Mouse (Mus musculus): ENCODE results near the gene Lsm14b. TPM values are rescaled to one million over a fixed set of nuclear protein-coding genes. Genes with fewer than 3 reads are reported as not detected.

The Lsm14b gene
- polyA plus RNA-seq, 1 experiment from 2014 or later, result 14.2 TPM

DNA sequence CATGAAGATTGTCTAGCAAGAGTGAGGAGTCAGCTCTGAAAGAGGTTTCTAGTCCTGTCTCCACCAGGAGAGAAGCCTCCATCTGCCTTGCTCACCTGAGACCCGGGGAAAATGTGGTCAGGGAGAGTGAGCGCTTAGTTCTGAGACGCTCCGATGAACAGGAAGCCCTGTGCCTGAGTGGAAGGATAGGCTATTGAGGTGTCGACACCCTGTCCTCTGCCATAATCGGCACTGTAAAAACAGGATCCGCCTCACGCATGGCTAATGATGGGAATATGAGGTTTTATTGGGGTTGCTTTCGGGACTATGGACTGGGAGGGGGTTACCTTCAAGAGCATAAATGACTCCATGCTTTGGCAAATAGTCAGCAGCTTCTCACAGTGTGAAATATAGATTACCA, 6.2 kb upstream of the Lsm14b start:
- Histone ChIP-seq H3K27ac (no peak overlapping the region), H3K9ac (replicated peaks) (no peak overlapping the region), H3K4me3 (replicated peaks) (no peak overlapping the region), H3K27me3 (peaks cover 42% of the 10 kb centered on the region), H3K4me2 (no peak overlapping the region), H3K9me3 (no peaks in the 10 kb centered on the region), H3K36me3 (no peaks in the 10 kb centered on the region), H3K4me1 (replicated peaks) (peaks cover 46% of the 10 kb centered on the region)
- WGBS, result 75% methylated on average over 9 of the region's 9 CpGs
- no peak for ATAC-seq (ENCODE audit: insufficient number of reproducible peaks, insufficient read depth, low FRiP score, low TSS enrichment, low read depth)

DNA sequence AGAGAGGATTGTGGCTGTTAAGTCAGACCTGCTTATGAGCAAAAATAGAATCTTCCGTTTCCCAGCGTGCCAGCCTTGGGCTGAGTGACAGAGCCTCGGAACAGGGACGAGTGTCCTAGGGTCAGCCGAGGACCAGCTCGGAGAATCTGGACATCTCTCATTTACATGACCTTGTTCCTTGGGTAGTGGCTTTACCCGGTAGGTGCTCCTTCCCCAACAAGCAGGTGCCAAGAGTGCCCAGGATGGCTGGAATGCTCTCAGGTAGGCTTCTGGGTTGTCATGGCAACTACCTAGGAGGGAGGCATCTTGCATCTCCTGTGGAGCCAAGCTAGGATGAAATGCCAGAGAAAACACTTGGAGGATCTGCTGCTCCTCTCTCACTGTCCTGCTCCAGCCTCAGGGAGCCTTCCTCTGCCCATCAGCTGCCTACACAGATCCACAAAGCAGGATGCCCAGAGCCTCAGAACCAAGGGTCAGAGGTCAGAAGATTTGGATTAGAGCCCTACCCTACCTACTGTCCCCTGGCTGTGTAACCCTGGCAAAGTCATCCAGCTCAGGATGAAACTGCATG, 4.6 kb upstream of the Lsm14b start:
- Histone ChIP-seq H3K27ac (no peak overlapping the region), H3K4me3 (replicated peaks) (no peak overlapping the region), H3K4me2 (no peak overlapping the region), H3K4me1 (replicated peaks) (peaks cover 43% of the 10 kb centered on the region), H3K9ac (replicated peaks) (no peak overlapping the region), H3K36me3 (no peaks in the 10 kb centered on the region), H3K27me3 (peaks cover 43% of the 10 kb centered on the region), H3K9me3 (no peaks in the 10 kb centered on the region)
- ATAC-seq (ENCODE audit: insufficient number of reproducible peaks, insufficient read depth, low FRiP score, low TSS enrichment, low read depth), result no peak
- 77% methylated on average over 7 of the region's 7 CpGs for WGBS

DNA sequence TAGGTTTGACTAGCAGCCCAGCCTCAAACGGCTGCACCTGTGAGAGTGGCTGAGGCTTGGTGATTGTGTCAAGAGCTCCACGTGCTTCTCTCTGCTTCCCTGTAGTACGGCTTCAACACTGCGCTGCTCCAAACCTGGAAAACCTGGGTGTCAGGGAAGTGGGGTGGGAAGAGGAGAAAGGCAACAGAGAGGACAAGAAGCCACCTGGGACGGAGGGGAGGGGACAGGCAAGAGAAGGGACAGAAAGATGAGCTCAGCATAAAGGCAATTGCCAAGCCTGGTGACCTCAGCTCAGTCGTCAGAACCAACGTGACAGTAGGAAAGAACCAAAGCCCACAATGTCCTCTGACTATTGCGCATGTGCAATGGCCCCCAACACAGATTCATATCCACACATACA, 3.9 kb upstream of the Lsm14b start:
- Histone ChIP-seq H3K4me2 (no peak overlapping the region), H3K4me3 (replicated peaks) (no peak overlapping the region), H3K27me3 (peaks cover 43% of the 10 kb centered on the region), H3K4me1 (replicated peaks) (peaks cover 43% of the 10 kb centered on the region), H3K27ac (no peak overlapping the region), H3K9me3 (no peaks in the 10 kb centered on the region), H3K36me3 (no peaks in the 10 kb centered on the region), H3K9ac (replicated peaks) (0 out of 2 replicates have a peak overlapping the region, but pooled peaks have one; percentile 27)
- 79% methylated on average over 8 of the region's 8 CpGs for WGBS
- no peak for ATAC-seq (ENCODE audit: insufficient number of reproducible peaks, insufficient read depth, low FRiP score, low TSS enrichment, low read depth)

DNA sequence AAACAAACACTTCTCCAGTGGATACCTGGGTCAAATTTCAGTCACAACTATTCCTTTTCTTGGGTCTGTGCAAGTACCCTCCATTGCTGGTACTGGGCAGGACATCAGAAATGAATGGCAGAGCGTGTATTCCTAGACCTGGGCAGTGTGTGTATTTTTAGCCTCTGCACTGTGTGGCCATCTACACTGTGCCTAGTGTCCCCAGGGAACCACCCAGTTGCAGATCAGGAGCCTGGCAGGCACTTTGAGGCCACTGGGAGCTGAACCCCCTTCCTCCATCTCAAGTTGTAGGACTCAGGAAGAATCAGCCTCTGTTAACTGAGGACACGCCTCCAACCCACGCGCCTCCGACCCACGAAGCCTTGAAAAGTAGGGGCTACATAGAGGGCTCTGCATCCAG, 2.0 kb upstream of the Lsm14b start:
- no peak overlapping the region for H3K27ac ChIP-seq
- H3K9me3 ChIP-seq, result no peaks in the 10 kb centered on the region
- H3K4me3 ChIP-seq (replicated peaks), result no peak overlapping the region
- no peak for ATAC-seq (ENCODE audit: insufficient number of reproducible peaks, insufficient read depth, low FRiP score, low TSS enrichment, low read depth)
- H3K4me2 ChIP-seq, result no peak overlapping the region
- 48% methylated on average over 6 of the region's 6 CpGs for WGBS
- H3K36me3 ChIP-seq, result peaks cover 8% of the 10 kb centered on the region
- no peak overlapping the region for H3K9ac ChIP-seq (replicated peaks)
- peaks cover 43% of the 10 kb centered on the region for H3K27me3 ChIP-seq
- peaks cover 49% of the 10 kb centered on the region for H3K4me1 ChIP-seq (replicated peaks)

DNA sequence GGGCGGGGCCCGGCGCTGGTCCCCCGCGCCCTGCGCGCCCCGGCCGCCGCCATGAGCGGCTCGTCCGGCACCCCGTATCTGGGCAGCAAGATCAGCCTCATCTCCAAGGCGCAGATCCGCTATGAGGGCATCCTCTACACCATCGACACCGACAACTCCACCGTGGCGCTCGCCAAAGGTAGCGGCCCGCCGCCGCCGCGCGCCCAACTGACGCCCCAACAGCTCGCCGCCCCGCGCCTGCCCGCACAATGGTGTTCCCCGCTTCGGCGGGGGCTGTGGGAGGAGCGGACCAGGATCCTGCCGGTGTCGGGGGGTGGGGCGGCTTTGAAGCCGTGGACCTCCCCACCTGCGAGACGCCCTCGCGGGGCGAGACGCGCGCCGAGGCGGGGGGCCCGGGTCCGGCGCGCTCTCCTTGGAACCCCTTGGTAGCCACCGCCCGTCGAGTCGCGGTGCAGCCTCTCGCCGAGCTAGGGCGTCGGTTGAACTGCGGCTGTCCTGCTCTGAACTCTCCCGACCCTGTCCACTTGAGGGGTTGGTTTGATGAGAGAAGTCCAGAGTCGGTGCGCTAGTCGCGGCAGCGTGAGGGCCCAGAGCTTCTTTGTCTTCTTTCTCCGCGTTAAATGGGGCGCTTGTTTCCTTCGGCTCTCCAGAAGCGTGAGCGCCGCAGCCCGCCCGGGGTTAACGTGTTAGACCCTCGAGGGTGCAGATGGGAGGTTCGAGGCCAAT, 511 bp downstream of the Lsm14b start:
- Histone ChIP-seq H3K9ac (replicated peaks) (peak overlapping the region; percentile 95), H3K4me1 (replicated peaks) (peaks cover 46% of the 10 kb centered on the region), H3K4me3 (replicated peaks) (peak overlapping the region; percentile 98), H3K36me3 (peaks cover 33% of the 10 kb centered on the region), H3K4me2 (peak overlapping the region; percentile 91), H3K9me3 (no peaks in the 10 kb centered on the region), H3K27ac (peak overlapping the region; percentile 94), H3K27me3 (peaks cover 34% of the 10 kb centered on the region)
- ATAC-seq (ENCODE audit: insufficient number of reproducible peaks, insufficient read depth, low FRiP score, low TSS enrichment, low read depth), result peak; percentile 22
- WGBS, result under 1% methylated on average over 79 of the region's 84 CpGs

DNA sequence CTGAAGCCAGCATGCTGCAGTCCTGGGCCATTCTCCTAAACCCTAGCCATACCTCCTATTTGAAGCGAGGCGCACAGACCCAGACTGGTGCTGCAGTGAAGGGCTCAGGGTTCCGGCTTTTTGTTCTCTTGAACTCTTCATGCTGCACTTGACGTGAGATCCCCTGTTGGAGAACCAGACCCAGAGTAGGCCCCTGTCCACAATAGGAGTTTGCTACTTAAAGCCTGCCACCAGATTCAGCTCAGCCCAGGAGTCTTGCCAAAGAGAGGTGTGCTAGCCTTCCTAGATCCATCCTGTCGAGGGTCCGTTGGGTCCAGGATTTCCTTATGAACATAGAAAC, 1.0 kb downstream of the Lsm14b start:
- WGBS, result 10% methylated on average over 6 of the region's 6 CpGs
- H3K4me1 ChIP-seq (replicated peaks), result peaks cover 46% of the 10 kb centered on the region

DNA sequence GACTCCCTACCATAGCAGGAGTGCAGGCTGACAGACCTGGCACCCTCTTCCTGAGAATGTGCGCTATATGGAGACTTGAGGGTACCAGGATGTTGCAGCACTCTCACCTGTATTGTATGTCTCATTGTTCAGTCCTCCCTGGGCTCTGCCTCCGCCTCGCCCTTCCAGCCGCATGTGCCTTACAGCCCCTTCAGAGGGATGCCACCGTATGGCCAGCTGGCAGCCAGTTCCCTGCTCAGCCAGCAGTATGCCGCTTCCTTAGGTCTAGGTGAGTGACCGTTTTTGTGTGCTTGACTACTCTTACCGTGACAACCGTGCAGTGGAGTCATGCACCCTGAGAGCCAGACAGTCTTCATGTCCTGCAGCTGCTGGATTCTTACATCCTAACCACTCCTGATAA, 3.0 kb downstream of the Lsm14b start:
- Histone ChIP-seq H3K36me3 (peaks cover 58% of the 10 kb centered on the region), H3K4me3 (replicated peaks) (peak overlapping the region; percentile 98), H3K9me3 (no peaks in the 10 kb centered on the region), H3K4me1 (replicated peaks) (peaks cover 42% of the 10 kb centered on the region), H3K27me3 (peaks cover 10% of the 10 kb centered on the region), H3K9ac (replicated peaks) (peak overlapping the region; percentile 95; the same call in 1 of the 2 replicates), H3K4me2 (peak overlapping the region; percentile 91), H3K27ac (no peak overlapping the region)
- WGBS, result 80% methylated on average over 9 of the region's 9 CpGs
- ATAC-seq (ENCODE audit: insufficient number of reproducible peaks, insufficient read depth, low FRiP score, low TSS enrichment, low read depth), result no peak

More for the DNA sequence above, 1.0 kb downstream of the Lsm14b start:
- Histone ChIP-seq H3K27ac (peak overlapping the region; percentile 94), H3K27me3 (peaks cover 28% of the 10 kb centered on the region), H3K9ac (replicated peaks) (peak overlapping the region; percentile 95), H3K4me3 (replicated peaks) (peak overlapping the region; percentile 98), H3K36me3 (peaks cover 39% of the 10 kb centered on the region), H3K9me3 (no peaks in the 10 kb centered on the region), H3K4me2 (peak overlapping the region; percentile 91)
- no peak for ATAC-seq (ENCODE audit: insufficient number of reproducible peaks, insufficient read depth, low FRiP score, low TSS enrichment, low read depth)

DNA sequence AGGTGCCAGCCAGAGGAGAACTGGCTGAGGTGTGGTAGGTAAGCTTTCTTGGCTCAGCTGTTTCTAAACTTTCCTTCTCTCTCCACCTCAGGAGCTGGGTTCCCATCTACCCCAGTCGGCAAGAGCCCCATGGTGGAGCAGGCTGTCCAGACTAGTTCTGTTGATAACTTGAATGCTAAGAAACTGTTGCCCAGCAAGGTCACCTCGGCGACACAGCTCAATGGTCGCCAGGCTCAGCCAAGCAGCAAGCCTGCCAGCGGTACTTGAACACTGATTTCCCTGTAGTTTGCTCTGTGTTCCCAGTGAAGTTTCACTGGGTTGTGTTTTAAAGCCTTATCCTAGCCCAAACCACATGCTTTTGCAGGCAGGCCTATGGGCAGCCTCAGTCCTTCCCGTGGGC, 6.5 kb downstream of the Lsm14b start:
- no peak for ATAC-seq (ENCODE audit: insufficient number of reproducible peaks, insufficient read depth, low FRiP score, low TSS enrichment, low read depth)
- Histone ChIP-seq H3K36me3 (peaks cover 93% of the 10 kb centered on the region), H3K4me3 (replicated peaks) (no peak overlapping the region), H3K27me3 (no peaks in the 10 kb centered on the region), H3K9ac (replicated peaks) (no peak overlapping the region), H3K4me2 (no peak overlapping the region), H3K27ac (no peak overlapping the region), H3K9me3 (no peaks in the 10 kb centered on the region), H3K4me1 (replicated peaks) (peaks cover 44% of the 10 kb centered on the region)
- 93% methylated on average over 6 of the region's 6 CpGs for WGBS

DNA sequence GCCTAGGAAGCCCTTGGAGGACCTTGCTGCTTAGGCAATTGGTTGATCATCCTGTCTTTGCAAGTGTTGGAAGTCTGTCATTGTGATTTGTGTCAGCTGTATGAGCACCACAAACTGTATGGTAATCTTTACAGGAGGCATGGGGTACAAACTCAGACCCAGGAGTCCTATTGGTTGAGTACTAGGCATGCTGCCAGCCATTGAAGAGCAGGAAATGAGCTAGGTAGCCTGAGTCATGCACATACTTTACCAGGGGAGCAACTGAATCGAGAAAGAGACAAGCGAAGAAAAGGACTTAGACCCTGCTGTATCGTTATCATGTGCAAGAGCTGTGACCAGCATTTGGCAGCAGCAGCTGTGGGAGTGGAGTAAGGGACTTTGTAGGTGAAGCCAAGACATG, 8.1 kb downstream of the Lsm14b start:
- no peak overlapping the region for H3K4me3 ChIP-seq (replicated peaks)
- no peaks in the 10 kb centered on the region for H3K9me3 ChIP-seq
- no peak overlapping the region for H3K4me2 ChIP-seq
- no peaks in the 10 kb centered on the region for H3K27me3 ChIP-seq
- WGBS, result 87% methylated on average over 3 of the region's 3 CpGs
- H3K9ac ChIP-seq (replicated peaks), result no peak overlapping the region
- no peak overlapping the region for H3K27ac ChIP-seq
- H3K36me3 ChIP-seq, result peaks cover 100% of the 10 kb centered on the region
- peaks cover 27% of the 10 kb centered on the region for H3K4me1 ChIP-seq (replicated peaks)
- ATAC-seq (ENCODE audit: insufficient number of reproducible peaks, insufficient read depth, low FRiP score, low TSS enrichment, low read depth), result no peak

DNA sequence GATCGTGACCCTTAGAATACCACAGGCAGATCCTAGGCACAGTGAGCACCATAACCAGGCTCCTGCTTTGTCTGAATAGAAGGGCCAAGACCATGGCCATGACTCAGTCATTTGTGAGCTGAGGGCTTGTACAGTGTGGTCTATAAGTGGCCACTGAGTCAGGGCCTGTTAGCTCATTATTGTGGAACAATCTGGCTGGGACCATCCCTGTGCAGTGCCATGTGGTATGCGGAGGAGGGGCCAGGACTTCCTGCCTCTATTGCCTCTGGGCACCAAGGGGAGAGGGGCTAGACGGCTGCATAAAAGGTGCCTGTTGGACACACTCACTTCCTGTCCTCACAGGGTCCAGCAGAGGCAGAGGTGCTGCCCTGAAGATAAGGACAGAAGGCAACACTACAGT, 9.2 kb downstream of the Lsm14b start:
- H3K4me3 ChIP-seq (replicated peaks), result no peak overlapping the region
- 37% methylated on average over 3 of the region's 3 CpGs for WGBS

DNA sequence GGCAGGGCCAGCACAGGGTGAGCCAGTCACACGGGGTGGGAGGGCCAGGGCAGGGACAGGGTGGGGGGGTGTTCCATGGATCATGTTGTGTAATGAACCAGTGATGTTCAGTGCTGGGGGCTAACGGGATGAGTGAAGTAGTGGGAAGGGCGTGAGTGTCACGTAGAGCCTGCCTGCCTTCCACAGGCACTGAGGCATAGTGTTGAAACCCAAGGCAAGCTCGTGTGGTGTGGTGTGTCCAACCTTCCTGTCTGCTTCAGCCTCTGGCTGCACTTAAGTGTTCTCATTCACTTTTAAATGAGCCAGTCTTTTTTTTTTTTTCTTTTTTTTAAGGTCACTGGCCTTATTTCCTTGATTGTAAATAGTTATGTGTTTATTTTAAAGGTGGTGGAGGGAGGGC, 10.0 kb downstream of the Lsm14b start:
- ATAC-seq (ENCODE audit: insufficient number of reproducible peaks, insufficient read depth, low FRiP score, low TSS enrichment, low read depth), result no peak

More for the DNA sequence above, 9.2 kb downstream of the Lsm14b start:
- Histone ChIP-seq H3K9ac (replicated peaks) (peak overlapping the region; percentile 8; the same call in 1 of the 2 replicates), H3K27me3 (no peaks in the 10 kb centered on the region), H3K9me3 (no peaks in the 10 kb centered on the region), H3K4me2 (no peak overlapping the region), H3K36me3 (peaks cover 100% of the 10 kb centered on the region), H3K4me1 (replicated peaks) (peaks cover 21% of the 10 kb centered on the region), H3K27ac (peak overlapping the region; percentile 70; the same call in 1 of the 2 replicates)
- ATAC-seq (ENCODE audit: insufficient number of reproducible peaks, insufficient read depth, low FRiP score, low TSS enrichment, low read depth), result no peak

More for the DNA sequence above, 10.0 kb downstream of the Lsm14b start:
- 46% methylated on average over 5 of the region's 5 CpGs for WGBS
- no peaks in the 10 kb centered on the region for H3K9me3 ChIP-seq
- H3K9ac ChIP-seq (replicated peaks), result no peak overlapping the region
- H3K27me3 ChIP-seq, result no peaks in the 10 kb centered on the region
- peak overlapping the region; percentile 50 for H3K27ac ChIP-seq
- H3K4me2 ChIP-seq, result no peak overlapping the region
- H3K4me3 ChIP-seq (replicated peaks), result no peak overlapping the region
- H3K36me3 ChIP-seq, result peaks cover 100% of the 10 kb centered on the region
- H3K4me1 ChIP-seq (replicated peaks), result peaks cover 23% of the 10 kb centered on the region

Measured in limb, embryonic 12.5 days (tissue).